Comparison of ENCODE assay signal across 9 mouse cellular contexts in the genomic region with DNA sequence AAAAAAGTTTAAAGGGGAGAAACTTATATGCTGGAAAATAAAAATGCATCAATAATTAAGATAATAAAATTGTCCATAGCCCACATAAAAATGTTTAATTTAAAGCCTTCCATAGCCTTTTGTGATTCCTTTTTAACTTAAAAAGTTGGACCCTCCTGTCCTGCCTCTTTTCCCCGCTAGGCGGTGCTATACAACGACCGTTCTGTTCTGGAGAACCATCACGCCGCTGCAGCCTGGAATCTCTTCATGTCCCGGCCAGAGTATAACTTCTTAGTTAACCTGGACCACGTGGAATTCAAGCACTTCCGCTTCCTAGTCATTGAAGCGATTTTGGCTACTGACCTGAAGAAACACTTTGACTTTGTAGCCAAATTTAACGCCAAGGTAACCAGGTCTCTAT. TPM values are rescaled to one million over a fixed set of nuclear protein-coding genes. Genes with fewer than 3 reads are reported as not detected.
DNase-seq lines count a peak whose midpoint lies in the region; ATAC-seq lines count a peak whose summit lies in the region.
"Had no signal": no experiment of that assay in that cellular context is flagged by ENCODE, and none has a peak within 500 bp of the region (broad histone marks: within the 10 kb centered on the region; RNA-seq: fewer than 3 reads in every experiment).

No protein-coding gene starts in this region.

- H3K36me3 ChIP-seq in kidney, embryonic 15.5 days: peaks cover 17% of the 10 kb centered on the region

- H3K27ac ChIP-seq in kidney, embryonic 15.5 days: no peak overlapping the region
- H3K27ac ChIP-seq: embryonic facial prominence, embryonic 13.5 days had no signal

- WGBS in kidney, embryonic 15.5 days: 24% methylated on average over 11 of the region's 11 CpGs

- ATAC-seq in kidney, embryonic 15.5 days (replicated peaks; ENCODE audit: low FRiP score): no peak

- H3K9ac ChIP-seq in kidney, embryonic 15.5 days: no peak overlapping the region
- H3K9ac ChIP-seq: embryonic facial prominence, embryonic 13.5 days had no signal

- no peaks in the 10 kb centered on the region for H3K27me3 ChIP-seq in kidney, embryonic 15.5 days
- H3K27me3 ChIP-seq: embryonic facial prominence, embryonic 13.5 days had no signal

- peaks cover 7% of the 10 kb centered on the region for H3K4me1 ChIP-seq in kidney, embryonic 15.5 days
- H3K4me1 ChIP-seq: embryonic facial prominence, embryonic 13.5 days had no signal

- DNase-seq in kidney, adult 18-20 months: peak; percentile 48
- peak; percentile 74 for DNase-seq in R1 (ENCODE audit: low read depth, low spot score)
- peak; percentile 62 to 80 for DNase-seq in cerebellum, postnatal 14 days
- peak; percentile 16 to 26 for DNase-seq in gastrocnemius, postnatal 36 days
- DNase-seq in left cerebral cortex, postnatal 14 days (ENCODE audit: low spot score in 2 of 2): peak; percentile 42 to 61
- peak; percentile 77 for DNase-seq in retina, embryonic 14.5 days (ENCODE audit: low spot score)
- DNase-seq in yolk sac, embryonic 10.5 days (ENCODE audit: low spot score): no peak

- H3K9me3 ChIP-seq in kidney, embryonic 15.5 days (replicated peaks): no peaks in the 10 kb centered on the region
- H3K9me3 ChIP-seq: embryonic facial prominence, embryonic 13.5 days had no signal

- no peak overlapping the region for H3K4me3 ChIP-seq in kidney, embryonic 15.5 days (replicated peaks)
- H3K4me3 ChIP-seq: embryonic facial prominence, embryonic 13.5 days had no signal

- no peak overlapping the region for H3K4me2 ChIP-seq in kidney, embryonic 15.5 days
- H3K4me2 ChIP-seq: embryonic facial prominence, embryonic 13.5 days had no signal

- intact Hi-C loops in gastrocnemius, postnatal 36 days (cut with DNase I): loop anchor here (5.0 kb wide), 1 partner anchor 89 kb away; no protein-coding TSS in a partner anchor
- intact Hi-C loops in left cerebral cortex, postnatal 14 days (cut with DNase I): loop anchor here (5.0 to 10.0 kb wide), 2 partner anchors 89 to 556 kb away; no protein-coding TSS in a partner anchor

RNA-seq across cellular contexts. Expression of a gene that starts 35.5 kb away (rescaled TPM):
- 0.10 and 0.15 TPM in 2 replicates for polyA plus RNA-seq in kidney, embryonic 15.5 days (2015; fragmentation: Nextera tagmentation; extraction: Ambion mirVana)
- not detected for total RNA-seq in gastrocnemius, postnatal 36 days (2021)
- total RNA-seq in left cerebral cortex, postnatal 14 days (2021): 10 to 100 TPM; 88.7 to 96.8 TPM

Comparison
In these comparisons a context has a peak if more than half of its experiments do, and no peak if none do; other contexts are left out.
1. RNA of a gene that starts 35.5 kb away (total RNA-seq): 88.7 to 96.8 TPM in left cerebral cortex, postnatal 14 days; not detected in gastrocnemius, postnatal 36 days; every median in the first group is over 10 times any median in the second.